Mouse (Mus musculus) embryonic facial prominence, embryonic 12.5 days (tissue): ENCODE measurements around the gene Eif2b4. TPM values are rescaled to one million over a fixed set of nuclear protein-coding genes. Genes with fewer than 3 reads are reported as not detected.

Experiments
- ATAC-seq: fragments of 200-750 bp; cut with Nextera tagmentation; 2 replicates; pipeline ENCODE4 v1.8.0; 2017; ENCODE audit not compliant: insufficient number of reproducible peaks, insufficient read depth, low FRiP score, low TSS enrichment
- H3K27ac ChIP-seq: fragments of 300-500 bp; sonication (generic); 2 replicates; pipeline ENCODE4 v1.5.1; 2016; ENCODE audit warnings: mild to moderate bottlenecking
- H3K27me3 ChIP-seq: fragments of 300-500 bp; sonication (generic); 2 replicates; pipeline ENCODE4 v1.6.1; 2016; ENCODE audit warnings: mild to moderate bottlenecking, moderate library complexity
- H3K36me3 ChIP-seq: fragments of 300-500 bp; sonication (generic); 2 replicates; pipeline ENCODE4 v1.6.1; 2016; ENCODE audit warnings: mild to moderate bottlenecking
- H3K4me1 ChIP-seq: fragments of 300-500 bp; sonication (generic); 2 replicates; pipeline ENCODE4 v1.6.1; 2016
- H3K4me2 ChIP-seq: fragments of 300-500 bp; sonication (generic); replicated peaks from 2 replicates; pipeline ENCODE4 v1.6.1; 2016; ENCODE audit warnings: mild to moderate bottlenecking, moderate library complexity
- H3K4me3 ChIP-seq: fragments of 300-500 bp; sonication (generic); 2 replicates; pipeline ENCODE4 v1.5.1; 2016; ENCODE audit warnings: mild to moderate bottlenecking
- H3K9ac ChIP-seq: fragments of 300-500 bp; sonication (generic); 2 replicates; pipeline ENCODE4 v1.6.1; 2016; ENCODE audit warnings: mild to moderate bottlenecking, moderate library complexity
- H3K9me3 ChIP-seq: fragments of 300-500 bp; sonication (generic); 2 replicates; pipeline ENCODE4 v1.6.1; 2016; ENCODE audit warnings: mild to moderate bottlenecking, moderate library complexity
- WGBS: fragments of 180-500 bp; shearing (Covaris S2); methylation state at CpG from one replicate; pipeline ENCODE4 v1.1.7; 2016; 5-methylcytosine and 5-hydroxymethylcytosine counted together
- polyA plus RNA-seq: library from polyadenylated mRNA; unstranded; fragments of >200 nt; fragmentation: Nextera tagmentation; extraction: Ambion mirVana; gene quantifications from 2 replicates; pipeline ENCODE4 v1.2.1, GENCODE M21; 2016

The Eif2b4 gene
- 70.2 and 74.4 TPM in 2 replicates for polyA plus RNA-seq

DNA sequence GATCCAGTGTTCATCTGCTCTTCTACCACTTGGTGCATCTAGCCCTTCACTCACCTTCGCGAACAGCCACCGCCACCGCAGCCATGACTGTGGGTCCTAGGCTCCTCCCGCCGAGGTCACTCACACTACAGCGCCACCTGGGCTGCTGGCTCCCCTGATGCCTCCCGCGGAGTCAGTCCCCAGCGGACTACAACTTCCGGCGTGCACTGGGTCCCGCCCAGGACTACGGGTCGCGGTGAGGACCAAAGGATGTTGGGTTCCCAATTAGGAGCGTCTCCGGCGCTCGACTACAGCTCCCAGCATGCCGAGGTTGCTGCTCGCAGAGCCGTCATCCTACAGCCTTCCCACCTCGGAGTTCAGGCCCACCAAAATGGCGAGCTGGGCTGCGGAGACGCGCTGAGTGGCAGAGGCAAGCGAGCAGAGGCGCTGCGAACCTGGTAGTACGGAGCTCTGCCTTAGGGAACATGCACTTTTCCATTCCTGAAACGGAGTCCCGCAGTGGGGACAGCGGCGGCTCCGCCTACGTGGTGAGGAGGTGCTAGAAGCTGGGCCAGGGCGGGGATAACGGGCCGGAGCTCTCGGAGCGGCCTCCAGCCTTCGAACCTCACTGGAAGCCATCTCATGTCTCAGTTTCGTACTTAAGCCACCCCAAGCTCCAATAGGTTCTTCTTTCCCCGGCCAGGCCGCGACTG, at the start of gene Eif2b4, which contains the start of gene Snx17:
Gene Eif2b4 (minus strand): TSS at position 492 of the 692 bp plus-strand sequence.
Gene Snx17 (plus strand): TSS at position 289 of the 692 bp plus-strand sequence.
- ATAC-seq = peak; percentile 96
- under 1% methylated on average over 48 of the region's 48 CpGs for WGBS
- Histone ChIP-seq H3K9me3 (no peaks in the 10 kb centered on the region), H3K27ac (peak within 1 kb of the TSS; percentile 86), H3K36me3 (peaks cover 63% of the 10 kb centered on the region), H3K27me3 (no peaks in the 10 kb centered on the region), H3K9ac (peak within 1 kb of the TSS; percentile 83), H3K4me2 (peak within 1 kb of the TSS; percentile 91), H3K4me3 (peak within 1 kb of the TSS; percentile 82), H3K4me1 (peaks cover 18% of the 10 kb centered on the region)

GRCm38 (mm10) chr5:31242191-31242590, 49.0 kb upstream of the Eif2b4 start:
- Histone ChIP-seq H3K9me3 (no peaks in the 10 kb centered on the region), H3K4me2 (peak overlapping the region; percentile 52), H3K4me3 (peak overlapping the region; percentile 94), H3K27ac (no peak overlapping the region), H3K27me3 (no peaks in the 10 kb centered on the region), H3K36me3 (peaks cover 34% of the 10 kb centered on the region), H3K9ac (peak overlapping the region; percentile 94), H3K4me1 (peaks cover 6% of the 10 kb centered on the region)
- ATAC-seq = no peak
- WGBS = 24% methylated on average over 10 of the region's 10 CpGs

- H3K27me3 ChIP-seq = no peaks in the 10 kb centered on the region
- H3K9me3 ChIP-seq = peaks cover 1% of the 10 kb centered on the region; the same call in 1 of the 2 replicates
- H3K4me1 ChIP-seq = peaks cover 6% of the 10 kb centered on the region
- H3K36me3 ChIP-seq = peaks cover 30% of the 10 kb centered on the region
- H3K9ac ChIP-seq = peak overlapping the region; percentile 94
- peak overlapping the region; percentile 52 for H3K4me2 ChIP-seq
- peak overlapping the region; percentile 98 for H3K27ac ChIP-seq
- H3K4me3 ChIP-seq = peak overlapping the region; percentile 94
- WGBS = under 1% methylated on average over 13 of the region's 13 CpGs
- 0 out of 2 replicates have a peak, but pooled peaks have one; percentile 3 for ATAC-seq
These were observed 48.3 kb upstream of the Eif2b4 start for GRCm38 (mm10) chr5:31241522-31242034.

DNA sequence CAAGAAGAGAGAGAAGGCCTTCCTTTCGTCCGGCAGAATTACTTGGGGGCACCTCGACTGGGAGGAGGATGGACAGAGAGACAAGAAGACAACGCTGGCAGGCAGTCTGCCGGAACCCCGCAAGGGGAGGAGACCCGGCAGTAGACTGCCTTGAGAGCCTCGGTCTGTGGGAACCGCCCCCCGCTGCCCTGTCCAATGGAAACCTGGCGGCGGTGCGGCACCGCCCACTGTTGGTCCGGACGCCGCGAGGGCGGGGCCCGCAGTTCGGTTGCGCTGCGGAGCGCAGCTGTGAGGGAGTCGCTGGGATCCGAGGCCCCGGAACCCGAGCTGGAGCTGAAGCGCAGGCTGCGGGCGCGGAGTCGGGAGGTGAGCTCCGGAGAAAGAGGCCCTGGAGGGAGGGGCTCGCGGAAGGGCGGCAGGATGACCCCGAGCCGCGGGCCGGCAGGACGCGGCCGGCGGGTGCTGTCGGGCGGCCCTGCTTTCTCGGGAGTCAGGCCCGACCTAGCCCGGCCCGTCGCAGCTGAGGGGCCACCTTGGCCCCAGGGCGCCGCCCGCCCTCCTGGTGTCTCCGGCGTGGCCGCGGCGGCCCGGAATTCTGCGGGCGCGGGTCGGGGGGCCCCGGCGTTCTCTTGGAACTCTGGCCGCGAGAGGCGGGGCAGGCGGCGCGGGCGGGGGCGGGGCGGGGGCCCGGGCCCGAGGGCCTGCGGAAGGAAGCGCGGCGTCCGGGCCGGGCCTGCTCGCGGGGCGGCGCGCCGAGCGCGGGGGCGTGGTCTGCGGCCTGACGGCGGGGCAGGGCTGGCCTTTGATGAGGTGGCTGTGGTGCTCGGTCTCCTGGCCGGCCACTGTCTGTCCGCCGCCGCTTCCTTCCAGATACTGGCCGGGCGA, 47.6 kb upstream of the Eif2b4 start, which contains the start of the genes Nrbp1 and Gm9970:
Gene Nrbp1 (plus strand): TSS at position 228 of the 885 bp plus-strand sequence.
Gene Gm9970 (minus strand): TSS at position 596 of the 885 bp plus-strand sequence.
- under 1% methylated on average over 75 of the region's 103 CpGs for WGBS
- peaks cover 24% of the 10 kb centered on the region for H3K36me3 ChIP-seq
- ATAC-seq = peak; percentile 98
- H3K27ac ChIP-seq = peak within 1 kb of the TSS; percentile 98
- no peaks in the 10 kb centered on the region for H3K27me3 ChIP-seq
- H3K4me2 ChIP-seq = peak within 1 kb of the TSS; percentile 52
- peaks cover 6% of the 10 kb centered on the region for H3K4me1 ChIP-seq
- H3K9ac ChIP-seq = peak within 1 kb of the TSS; percentile 94
- peak within 1 kb of the TSS; percentile 94 for H3K4me3 ChIP-seq
- peaks cover 2% of the 10 kb centered on the region; the same call in 1 of the 2 replicates for H3K9me3 ChIP-seq

DNA sequence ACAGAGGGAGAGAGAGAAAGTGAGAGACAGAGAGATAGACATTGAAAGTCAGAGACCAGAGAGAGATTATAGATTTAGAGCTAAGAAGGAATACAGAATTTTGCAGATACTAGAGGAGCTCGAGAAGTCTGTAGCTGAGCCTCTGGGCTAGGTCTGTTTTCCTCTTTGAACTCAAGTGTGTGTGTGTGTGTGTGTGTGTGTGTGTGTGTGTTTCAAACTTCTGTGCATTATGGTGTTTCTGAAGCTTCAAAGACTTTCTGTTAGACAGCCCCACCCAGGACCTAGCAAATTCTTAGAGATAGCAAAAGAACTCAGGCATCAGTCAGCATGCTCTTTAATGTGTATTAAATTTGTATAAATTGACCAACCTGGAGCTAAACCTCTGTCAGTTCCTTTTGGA, 33.4 kb upstream of the Eif2b4 start:
- Histone ChIP-seq H3K9ac (no peak overlapping the region), H3K9me3 (no peaks in the 10 kb centered on the region), H3K4me2 (no peak overlapping the region), H3K27me3 (no peaks in the 10 kb centered on the region), H3K4me1 (no peaks in the 10 kb centered on the region), H3K36me3 (no peaks in the 10 kb centered on the region), H3K27ac (no peak overlapping the region), H3K4me3 (no peak overlapping the region)
- no peak for ATAC-seq
- 81% methylated on average over 1 of the region's 1 CpGs for WGBS

GRCm38 (mm10) chr5:31222696-31223095, 29.5 kb upstream of the Eif2b4 start:
- Histone ChIP-seq H3K4me2 (no peak overlapping the region), H3K4me3 (no peak overlapping the region), H3K36me3 (no peaks in the 10 kb centered on the region), H3K9ac (no peak overlapping the region), H3K9me3 (no peaks in the 10 kb centered on the region), H3K27ac (no peak overlapping the region), H3K27me3 (no peaks in the 10 kb centered on the region), H3K4me1 (peaks cover 6% of the 10 kb centered on the region)
- WGBS = 90% methylated on average over 9 of the region's 9 CpGs
- no peak for ATAC-seq

DNA sequence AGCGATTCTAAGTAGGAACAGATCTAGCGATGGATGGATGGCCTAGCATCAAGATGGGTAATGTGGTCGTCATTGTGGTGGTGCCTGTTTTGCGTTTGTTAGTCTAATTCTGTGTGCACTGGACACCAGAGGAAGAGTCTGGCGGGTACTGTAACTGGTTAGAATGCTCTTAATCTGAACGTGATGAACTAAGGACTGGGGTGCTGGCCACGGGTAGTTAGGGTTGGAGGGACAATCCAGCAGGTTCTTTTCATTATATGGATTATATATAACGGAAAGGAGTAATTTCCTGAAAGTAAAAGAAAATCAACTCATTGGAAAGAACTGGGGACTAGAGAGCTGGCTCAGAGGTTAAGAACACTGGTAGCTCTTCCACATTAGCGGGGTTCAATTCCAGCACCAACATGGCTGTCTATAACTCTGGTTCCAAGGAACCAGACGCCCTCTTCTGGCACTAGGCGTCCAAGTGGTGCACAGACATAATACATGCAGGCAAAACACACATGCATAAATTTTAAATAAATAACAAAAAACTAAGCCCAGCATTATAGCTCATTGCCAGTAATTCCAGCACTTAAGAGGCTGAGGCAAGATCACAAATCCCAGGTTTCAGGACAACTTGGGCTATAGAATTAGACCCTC, 28.2 kb upstream of the Eif2b4 start:
- Histone ChIP-seq H3K9ac (peak overlapping the region; percentile 92), H3K27ac (peak overlapping the region; percentile 94), H3K4me1 (peaks cover 6% of the 10 kb centered on the region), H3K9me3 (no peaks in the 10 kb centered on the region), H3K36me3 (no peaks in the 10 kb centered on the region), H3K4me3 (peak overlapping the region; percentile 100), H3K27me3 (no peaks in the 10 kb centered on the region), H3K4me2 (peak overlapping the region; percentile 82)
- no peak for ATAC-seq
- 13% methylated on average over 11 of the region's 11 CpGs for WGBS

DNA sequence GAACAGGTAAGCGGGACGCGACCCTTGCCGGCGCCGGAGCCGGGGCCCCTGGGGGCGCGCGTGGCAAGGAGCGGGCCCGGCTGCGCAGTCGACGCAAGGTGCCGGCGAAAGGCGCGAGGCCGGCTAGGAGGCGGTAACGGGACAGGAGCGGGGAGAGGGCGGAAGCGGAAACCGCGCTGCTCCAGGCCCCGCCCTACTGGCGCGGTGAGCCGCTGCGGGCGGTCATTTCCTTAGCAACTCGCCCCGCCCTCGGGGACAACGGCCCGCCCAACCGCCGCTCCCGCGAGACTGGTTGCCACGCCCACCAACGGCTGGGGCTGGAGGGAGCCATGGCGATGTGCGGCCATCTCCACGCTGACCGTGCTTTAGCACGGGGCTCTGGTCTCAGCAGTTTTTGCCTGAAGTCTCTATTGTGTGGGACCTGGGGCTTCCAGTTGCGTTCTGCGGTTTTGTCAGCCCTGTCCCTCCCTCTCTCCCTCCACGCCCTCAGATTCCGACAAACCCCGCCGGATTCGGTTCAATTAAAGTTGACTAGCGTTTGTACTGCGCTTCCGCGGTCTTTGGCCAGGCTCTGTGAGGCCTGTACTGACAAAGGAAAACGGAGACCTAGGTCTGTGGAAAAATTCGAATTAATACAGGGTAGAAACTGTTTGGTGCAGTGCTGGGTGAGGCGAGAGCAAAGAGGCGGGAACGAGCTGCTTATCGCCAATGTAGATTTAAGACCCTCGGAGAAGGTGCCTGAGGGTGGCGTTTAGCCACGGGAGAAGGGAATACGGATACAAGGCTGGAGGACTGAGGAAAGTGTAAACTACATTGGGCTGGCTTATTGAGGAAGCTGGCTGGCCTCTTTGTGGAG, 27.4 kb upstream of the Eif2b4 start, which contains the start of gene Ppm1g:
Gene Ppm1g (minus strand): TSS at position 240 of the 856 bp plus-strand sequence.
- Histone ChIP-seq H3K4me2 (peak within 1 kb of the TSS; percentile 82), H3K27me3 (no peaks in the 10 kb centered on the region), H3K27ac (peak within 1 kb of the TSS; percentile 94), H3K4me3 (peak within 1 kb of the TSS; percentile 100), H3K9ac (peak within 1 kb of the TSS; percentile 92), H3K36me3 (no peaks in the 10 kb centered on the region), H3K9me3 (no peaks in the 10 kb centered on the region), H3K4me1 (peaks cover 6% of the 10 kb centered on the region)
- WGBS = under 1% methylated on average over 70 of the region's 70 CpGs
- peak; percentile 92 for ATAC-seq

- peaks cover 6% of the 10 kb centered on the region for H3K4me1 ChIP-seq
- ATAC-seq = peak; percentile 74
These were observed 26.7 kb upstream of the Eif2b4 start for GRCm38 (mm10) chr5:31219911-31220447.

GRCm38 (mm10) chr5:31219474-31219873, 26.2 kb upstream of the Eif2b4 start:
- Histone ChIP-seq H3K9me3 (no peaks in the 10 kb centered on the region), H3K9ac (peak overlapping the region; percentile 92), H3K27me3 (no peaks in the 10 kb centered on the region), H3K36me3 (no peaks in the 10 kb centered on the region), H3K4me2 (peak overlapping the region; percentile 82), H3K4me1 (peaks cover 6% of the 10 kb centered on the region), H3K4me3 (peak overlapping the region; percentile 100), H3K27ac (peak overlapping the region; percentile 94)
- ATAC-seq = no peak
- WGBS = 2% methylated on average over 11 of the region's 11 CpGs

More at GRCm38 (mm10) chr5:31219911-31220447, 26.7 kb upstream of the Eif2b4 start:
- under 1% methylated on average over 40 of the region's 40 CpGs for WGBS
- Histone ChIP-seq H3K4me3 (peak overlapping the region; percentile 100), H3K4me2 (peak overlapping the region; percentile 82), H3K27ac (peak overlapping the region; percentile 94), H3K9ac (peak overlapping the region; percentile 92), H3K27me3 (no peaks in the 10 kb centered on the region), H3K36me3 (no peaks in the 10 kb centered on the region), H3K9me3 (no peaks in the 10 kb centered on the region)
